Mouse (Mus musculus) adrenal gland, adult 2 months (tissue): Measurements from ENCODE around the gene Pigyl. TPM values are rescaled to one million over a fixed set of nuclear protein-coding genes. Genes with fewer than 3 reads are reported as not detected.

Experiments used
- DNase-seq: peaks from one replicate; pipeline ENCODE4 v3.0.0; 2021
- long read RNA-seq: library from polyadenylated mRNA; stranded (forward); transcript quantifications from one replicate; pipeline ENCODE4 v2.0.0, GENCODE M21; 2021
- polyA plus RNA-seq: library from polyadenylated mRNA; depleted of rRNA; stranded (reverse); fragments of >200 nt; gene quantifications from 2 replicates; pipeline ENCODE4 v1.2.3, GENCODE M21; 2012; rRNA removed
- total RNA-seq, 2 experiments: library from RNA; stranded (reverse); gene quantifications; 2 replicates each; pipeline ENCODE4 v1.2.3; 2021

The Pigyl gene
- total RNA-seq = 10 to 100 TPM; 34.8 to 65.0 TPM
- polyA plus RNA-seq = 75.3 and 79.6 TPM in 2 replicates
- long read RNA-seq, transcript Pigyl-201 (2 exons, 695 nt) = major isoform, 59 of 62 reads
- long read RNA-seq, partial matches to known transcripts = 2 of 62 reads
- long read RNA-seq, other reads (novel, unspliced or antisense) = 0 of 62 reads

DNA sequence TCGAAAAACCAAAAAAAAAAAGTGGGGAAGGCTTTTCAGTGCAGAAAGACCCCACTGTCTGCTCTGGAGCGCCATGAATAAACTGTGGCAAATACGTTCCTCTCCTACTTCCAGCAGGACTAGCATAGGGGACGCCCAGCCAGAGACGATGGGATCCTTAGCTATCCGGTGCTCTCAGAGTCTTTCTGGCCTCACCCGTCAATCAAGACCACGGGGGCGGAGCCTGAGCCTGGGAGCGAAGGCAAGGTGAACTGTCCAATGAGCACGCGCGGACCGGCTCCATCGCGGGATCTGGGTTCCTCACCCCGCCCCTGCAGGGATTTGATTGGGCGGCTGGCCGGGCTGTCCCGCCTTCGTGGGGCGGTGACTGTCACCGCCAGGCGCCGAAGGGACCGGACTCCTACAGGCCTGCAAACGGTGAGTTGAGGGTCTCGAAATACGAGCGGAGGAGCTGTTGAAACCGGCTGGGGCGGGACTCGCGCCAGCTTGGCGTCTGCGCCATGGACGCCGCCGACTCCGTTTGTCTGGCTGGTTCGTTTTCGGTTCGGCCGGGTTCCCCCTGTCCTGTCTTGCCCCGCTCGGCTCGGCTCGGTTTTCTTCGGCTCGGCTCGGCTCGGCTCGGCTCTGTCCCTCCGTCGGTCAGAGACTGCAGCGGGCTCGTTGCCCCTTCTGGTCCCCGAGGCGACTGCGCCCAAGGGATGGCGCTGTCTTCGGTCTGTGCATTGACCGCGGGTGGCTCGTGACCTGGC lies at the start of gene Pigyl:
Gene Pigyl, plus strand, starts transcription at position 350 of the 749 bp plus-strand sequence.
- DNase-seq = peak; percentile 99

DNA sequence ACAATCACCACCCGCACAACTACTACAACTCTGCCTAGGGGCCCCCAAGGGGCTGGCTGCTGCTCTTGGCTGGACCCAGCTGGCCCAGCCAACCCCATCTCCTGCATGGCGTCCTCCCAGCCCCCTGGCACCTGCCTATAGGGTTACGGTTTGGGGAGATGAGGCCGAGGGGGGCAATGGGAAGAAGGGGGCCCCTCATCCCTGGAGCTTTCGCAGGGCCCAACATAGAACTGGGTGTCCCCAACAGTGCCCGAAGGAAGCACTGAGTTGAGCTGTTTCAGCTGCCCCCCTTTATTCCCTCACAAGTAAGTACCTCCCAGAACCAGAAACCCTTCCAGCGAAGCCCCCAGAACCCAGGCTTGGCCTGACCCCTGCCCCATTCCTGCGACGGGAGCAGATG lies 48.5 kb upstream of the Pigyl start:
- DNase-seq = no peak

DNA sequence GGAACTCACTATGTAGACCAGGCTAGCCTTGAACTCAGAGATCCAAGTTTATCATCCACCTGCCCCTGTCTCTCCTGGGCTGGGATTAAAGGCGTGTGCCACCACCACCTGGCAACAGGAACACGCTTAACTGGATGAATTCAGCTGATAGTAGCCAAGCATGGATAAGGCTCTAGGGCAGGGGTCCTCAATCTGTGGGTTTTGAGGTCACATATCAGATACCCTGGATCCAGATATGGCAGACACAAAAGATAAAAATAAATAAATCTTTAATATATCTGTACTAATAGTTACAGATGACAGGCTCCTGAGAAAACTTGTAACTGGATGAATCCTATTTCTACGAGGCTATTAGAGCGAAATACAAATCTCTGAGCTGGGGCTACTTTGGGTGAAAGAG lies 41.0 kb upstream of the Pigyl start:
- DNase-seq = no peak

DNA sequence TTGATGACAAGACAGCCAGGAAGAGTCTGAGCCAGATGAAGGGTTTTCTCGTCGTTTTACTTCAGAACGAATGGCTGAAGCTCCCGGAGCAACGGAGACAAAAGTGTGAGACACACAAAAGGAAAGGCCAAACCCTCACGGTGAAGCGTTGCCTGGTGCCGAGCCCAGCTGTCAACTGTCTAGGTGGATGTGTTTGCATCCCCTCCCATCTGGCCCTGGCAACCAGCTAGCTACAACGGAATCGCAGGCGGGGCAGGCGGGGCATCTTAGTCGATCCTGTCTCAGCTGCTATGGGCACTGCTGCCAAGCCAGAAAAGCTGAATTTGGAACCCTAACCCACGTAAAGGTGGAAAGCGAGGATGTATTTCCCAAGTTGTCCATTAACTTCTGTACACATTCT lies 40.6 kb upstream of the Pigyl start:
- no peak for DNase-seq

DNA sequence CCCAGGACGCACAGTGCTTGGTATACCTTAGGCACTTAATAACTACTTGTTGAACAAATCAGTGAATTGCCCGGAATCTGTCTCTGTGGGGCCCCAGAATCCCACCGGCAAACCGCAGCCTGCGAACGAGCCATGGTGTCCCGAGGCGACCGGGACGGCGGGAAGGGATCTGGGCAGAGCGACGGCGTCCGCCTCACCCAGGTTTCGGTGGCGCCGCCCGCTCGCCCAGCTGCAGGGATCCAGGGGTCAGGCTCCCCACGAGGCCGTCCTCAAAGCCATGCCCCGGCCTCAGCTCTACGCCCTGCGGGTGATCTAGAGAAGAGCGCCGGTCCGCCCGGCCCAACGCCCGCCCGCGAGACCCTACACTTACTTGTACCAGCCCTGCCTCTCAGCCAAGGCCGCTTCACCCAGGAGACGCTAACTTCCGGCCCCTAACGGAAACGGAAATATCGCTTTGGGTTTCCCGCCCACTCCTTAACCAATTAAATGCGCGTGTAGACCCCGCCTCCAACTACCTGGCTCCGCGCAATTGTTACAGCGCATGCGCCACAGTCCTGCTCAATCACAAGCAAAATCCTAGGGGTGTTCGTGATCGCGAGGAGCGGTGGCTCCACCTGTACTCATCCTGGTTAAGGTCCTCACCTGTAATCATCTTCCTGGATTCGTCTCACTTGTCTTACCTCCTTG lies 39.8 kb upstream of the Pigyl start, which contains the start of gene Elof1:
Gene Elof1, minus strand, starts transcription at position 433 of the 687 bp plus-strand sequence.
- peak; percentile 95 for DNase-seq

DNA sequence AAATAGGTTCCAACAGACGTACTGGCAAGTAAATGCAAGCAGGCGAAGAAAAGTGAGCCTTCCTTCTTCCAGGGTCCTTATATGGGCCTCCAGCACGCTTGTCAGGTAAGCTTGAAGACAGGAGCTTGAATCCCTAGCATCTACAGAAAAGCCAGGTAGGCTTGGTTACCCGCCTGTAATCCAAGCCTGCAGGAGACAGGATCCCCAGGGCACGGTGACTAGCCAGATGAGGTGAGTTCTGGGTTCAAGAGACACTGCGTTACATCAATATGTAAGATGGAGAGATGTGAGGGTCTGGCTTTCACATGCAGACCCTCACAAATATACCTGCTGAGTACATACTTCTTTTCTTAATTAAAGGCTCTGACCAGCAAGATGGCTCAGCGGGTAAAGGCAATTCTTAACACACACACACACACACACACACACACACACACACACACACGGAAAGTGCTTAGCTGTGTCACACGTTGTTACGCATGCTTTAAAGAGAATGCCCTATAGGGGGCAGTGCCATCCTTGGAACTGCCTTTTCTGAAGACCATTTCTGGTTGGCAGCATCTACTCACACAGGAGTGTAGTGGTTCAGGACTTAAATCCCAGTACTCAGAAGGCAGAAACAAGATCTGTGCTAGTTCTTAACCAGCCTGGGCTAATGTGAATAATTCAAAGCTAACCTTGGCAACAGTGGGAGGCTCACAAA lies 38.7 kb upstream of the Pigyl start:
- DNase-seq = peak; percentile 57

DNA sequence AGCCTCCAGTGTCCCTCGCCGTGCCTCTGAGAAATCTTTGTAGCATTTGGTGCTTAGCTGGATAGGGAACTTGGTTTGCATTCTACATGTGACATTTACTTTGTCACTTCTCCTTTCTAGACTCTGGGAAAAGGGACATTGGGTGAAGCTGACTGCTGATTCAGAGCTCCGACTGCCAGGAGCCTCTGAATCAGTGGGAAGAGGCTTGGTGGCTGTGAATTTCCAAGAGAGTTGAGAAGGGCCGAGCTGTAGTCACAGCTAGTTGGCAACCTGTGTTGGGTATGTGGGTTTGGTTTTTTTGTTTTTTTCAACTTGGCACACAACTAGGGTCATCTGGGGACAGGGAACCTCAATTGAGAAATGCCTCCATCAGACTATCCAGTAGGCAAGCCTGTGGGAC lies 37.1 kb upstream of the Pigyl start:
- peak; percentile 62 for DNase-seq

DNA sequence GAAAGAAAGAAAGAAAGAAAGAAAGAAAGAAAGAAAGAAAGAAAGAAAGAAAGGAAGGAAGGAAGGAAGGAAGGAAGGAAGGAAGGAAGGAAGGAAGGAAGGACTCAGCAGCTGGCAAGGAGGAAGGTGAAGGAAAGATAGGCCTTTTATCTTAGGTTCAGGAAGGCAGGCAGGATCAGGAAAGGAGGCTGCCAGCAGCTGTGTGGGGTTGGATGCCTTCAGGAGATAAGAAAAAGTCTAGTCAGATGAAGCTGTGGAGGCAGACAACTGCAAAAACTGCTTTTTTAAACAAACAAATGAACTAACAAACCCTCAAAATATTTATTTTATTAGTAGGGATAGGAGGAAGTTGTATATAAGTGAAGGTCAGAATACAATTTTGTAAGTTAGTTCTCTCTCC lies 35.1 kb upstream of the Pigyl start:
- DNase-seq = no peak

DNA sequence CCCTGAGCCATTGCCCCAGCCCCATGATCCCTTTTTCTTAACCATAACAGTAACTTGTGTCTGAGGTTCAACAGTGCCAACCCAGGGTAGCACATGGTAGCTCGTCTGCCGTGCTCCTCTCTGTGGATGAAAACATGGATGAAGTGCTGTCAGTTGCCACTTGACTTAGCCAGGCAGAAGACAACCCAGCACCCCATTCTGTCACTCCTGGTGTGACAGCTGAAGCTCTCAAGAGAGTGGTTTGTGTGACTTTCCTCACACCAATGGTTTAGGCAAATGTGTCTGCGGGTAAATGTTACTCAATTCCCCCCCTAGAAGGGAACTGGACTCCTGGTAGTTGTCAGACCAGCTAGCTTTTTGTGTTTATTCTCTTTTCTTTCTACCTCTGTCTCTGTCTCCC lies 34.6 kb upstream of the Pigyl start:
- no peak for DNase-seq

DNA sequence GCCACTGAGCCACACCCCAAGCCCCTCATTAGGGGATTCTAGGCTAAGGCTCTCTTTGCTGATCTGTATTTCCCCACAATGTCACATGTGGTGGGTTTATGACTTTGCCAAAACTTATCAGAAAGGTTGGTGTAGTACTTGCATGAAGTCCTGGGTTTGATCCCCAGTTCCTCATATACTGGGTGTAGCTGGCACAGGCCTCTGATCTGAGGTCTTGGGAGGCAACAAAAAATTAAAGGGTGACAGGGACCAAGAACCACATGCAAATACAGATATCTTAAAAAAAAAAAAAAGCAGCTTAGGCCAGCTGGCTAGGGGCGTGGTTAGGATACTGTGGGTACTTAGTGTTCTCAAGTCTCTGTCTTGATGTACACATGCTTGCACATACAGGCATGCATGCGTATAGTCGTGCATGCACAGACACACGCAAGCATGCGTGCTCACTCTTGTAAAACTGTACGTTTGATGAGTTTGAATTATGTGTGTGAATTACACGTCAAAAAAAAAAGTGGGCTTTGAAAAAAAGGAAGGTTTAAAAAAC lies 33.5 kb upstream of the Pigyl start:
- DNase-seq = no peak

DNA sequence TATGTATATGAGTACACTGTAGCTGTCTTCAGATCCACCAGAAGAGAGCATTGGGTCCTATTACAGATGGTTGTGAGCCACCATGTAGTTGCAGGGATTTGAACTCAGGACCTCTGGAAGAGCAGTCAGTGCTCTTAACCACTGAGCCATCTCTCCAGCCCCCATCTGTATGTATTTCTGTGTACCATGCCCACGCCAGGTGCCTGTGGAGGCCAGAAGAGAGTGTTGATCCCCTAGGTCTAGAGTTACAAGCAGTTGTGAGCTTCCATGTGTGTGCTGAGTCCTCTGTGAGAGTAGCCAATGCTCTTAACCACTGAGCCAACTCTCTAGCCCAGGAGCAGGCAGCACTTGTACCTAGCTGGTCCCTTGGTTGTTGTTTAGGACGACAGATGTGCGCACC lies 32.5 kb upstream of the Pigyl start:
- no peak for DNase-seq

DNA sequence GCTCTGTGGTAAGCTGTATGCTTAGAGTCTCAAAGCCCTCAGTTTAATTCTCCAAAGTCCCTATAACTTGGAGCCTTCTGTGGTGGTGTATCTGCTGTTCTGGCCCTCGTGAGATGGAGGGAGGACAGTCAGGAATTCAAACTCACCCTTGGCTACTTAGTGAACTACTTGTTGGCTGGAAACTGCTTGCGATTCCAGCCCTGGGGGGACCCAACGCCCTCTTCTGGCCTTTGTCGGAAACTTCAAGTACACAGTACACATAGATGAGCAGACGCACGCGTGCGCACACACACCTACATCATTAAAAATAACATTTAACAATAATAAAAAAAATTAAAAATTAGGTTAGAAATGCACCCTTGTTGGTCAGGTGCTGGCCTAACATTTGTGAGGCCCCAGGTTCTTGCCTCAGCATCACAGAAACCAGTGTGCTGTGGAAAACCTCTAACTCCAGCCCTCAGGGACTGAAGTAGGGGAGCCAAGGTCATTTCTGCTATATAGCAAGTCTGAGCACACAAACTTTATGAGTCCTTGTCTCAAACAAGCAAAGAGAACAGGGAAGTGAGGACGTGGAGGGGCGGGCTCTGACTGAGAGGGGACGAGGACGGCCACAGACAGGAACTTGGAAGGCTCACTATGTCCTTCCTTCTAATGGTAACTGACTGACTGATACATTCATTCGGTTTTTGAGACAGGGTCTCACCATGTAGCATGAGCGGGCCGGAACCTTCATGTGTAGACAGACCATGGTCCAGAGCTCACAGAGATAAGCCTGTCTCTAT lies 31.2 kb upstream of the Pigyl start:
- no peak for DNase-seq

DNA sequence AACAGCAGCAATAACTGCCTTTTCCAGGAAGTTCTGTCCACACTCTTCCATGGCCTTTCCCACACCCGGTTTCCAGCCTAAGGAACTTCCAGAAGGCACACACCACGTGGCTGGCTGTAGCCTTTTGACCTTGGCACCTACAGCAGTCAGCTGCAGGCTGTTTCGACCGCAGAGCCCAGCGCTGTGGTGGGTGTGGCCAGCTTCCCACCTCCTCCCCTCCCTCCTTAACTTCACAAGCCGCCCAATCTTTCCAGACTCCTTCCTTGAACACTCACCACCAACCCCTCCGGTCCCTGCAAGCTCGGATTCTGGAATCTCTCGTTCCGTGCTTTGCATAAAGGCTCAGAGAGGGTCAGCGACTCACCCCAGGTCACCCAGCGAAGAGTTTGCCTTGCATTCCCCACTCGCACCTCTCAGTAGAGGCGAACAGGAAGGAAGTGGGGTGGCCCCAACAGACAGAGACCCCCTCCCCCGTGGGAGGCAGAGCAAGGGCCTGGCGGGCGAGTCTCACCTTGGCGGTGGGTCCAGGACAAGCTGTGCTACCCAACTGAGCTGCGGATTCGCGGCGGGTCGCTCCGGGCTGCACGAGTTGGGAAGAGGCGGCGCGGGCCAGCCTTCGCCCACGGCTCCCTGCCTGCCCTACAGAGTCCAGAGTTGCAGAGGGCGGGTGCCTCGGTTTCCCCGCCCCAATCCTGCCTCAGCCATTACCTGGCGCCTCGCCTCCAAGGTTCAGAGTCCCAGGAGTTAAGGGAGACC lies 25.2 kb upstream of the Pigyl start:
- DNase-seq = peak; percentile 69

DNA sequence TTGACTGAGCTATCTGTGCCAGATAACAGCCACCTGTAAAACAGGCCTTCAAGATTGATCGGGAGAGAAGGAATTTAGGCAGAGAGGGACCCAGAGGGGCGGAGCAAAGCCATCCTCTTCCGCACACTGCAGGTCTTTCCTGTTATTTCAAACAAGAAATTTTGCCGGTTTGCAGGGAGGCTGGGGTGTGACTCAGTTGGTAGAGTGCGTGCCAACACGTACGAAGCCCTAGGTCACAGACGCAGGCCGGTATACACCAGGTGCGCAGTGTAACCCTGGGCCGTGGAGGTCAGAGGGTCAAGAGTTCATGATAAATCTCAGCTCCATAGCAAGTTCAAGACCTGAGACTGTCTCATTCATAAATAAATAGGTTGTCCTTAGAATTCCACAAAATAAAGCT lies 24.4 kb upstream of the Pigyl start:
- no peak for DNase-seq

DNA sequence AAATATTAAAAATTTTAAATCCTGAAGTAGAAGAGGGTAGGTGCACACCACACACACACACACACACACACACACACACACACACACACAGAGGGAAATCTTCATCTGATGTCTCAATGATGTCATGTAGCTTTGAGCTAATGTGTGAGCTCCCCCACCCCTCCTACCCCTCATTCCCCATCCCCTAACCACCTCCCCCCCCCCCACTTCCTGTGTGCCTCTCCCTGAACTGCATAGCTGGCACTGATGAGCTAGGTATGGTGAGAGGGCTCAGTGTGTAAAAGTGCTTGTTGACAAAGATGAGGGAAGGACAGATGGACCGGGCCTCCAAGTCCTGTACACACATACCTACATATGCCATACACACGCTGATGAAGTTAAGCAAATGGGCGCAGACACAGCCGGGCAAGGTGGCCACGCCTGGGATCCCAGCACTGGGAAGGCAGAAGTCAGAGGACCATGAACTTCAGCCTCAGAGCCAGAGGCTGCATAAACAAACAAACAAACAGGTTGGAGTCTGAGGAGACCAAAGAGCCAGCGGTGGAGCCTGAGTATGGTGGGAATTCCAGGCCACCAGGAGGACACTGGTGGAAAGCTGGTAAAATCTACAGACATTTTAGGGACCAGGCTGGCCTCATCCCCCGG lies 22.3 kb upstream of the Pigyl start:
- DNase-seq = no peak

DNA sequence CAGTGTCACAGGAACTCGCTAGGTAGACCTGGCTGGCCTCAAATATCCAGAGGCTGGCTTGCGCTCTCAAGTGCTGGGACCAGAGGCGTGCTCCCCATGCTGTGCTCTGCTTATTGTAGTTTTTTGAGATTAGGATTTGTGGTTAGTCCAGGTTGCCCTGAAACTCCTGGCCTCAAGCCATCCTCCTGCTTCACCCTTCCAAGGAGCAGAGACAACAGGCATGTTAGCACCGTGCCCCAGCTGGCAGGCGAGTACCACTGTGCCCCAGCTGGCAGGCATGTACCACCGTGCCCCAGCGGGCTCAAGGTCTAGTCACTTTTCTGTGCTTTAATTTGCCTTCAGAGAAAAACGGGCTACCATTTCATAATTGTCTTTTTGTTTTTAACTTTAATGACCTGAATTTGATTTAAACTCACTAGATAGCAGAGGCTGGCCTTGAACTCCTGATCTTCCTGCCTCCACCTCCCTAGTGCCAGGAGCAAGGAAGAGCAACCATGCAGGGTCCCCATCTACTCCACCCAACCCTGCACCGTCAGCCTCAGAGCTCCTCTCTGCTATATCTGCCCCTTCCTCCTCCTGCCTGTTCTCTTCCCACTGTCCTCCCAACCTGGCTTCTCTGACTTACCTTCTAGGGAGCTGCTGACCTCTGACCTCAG lies 21.5 kb upstream of the Pigyl start:
- DNase-seq = peak; percentile 36

DNA sequence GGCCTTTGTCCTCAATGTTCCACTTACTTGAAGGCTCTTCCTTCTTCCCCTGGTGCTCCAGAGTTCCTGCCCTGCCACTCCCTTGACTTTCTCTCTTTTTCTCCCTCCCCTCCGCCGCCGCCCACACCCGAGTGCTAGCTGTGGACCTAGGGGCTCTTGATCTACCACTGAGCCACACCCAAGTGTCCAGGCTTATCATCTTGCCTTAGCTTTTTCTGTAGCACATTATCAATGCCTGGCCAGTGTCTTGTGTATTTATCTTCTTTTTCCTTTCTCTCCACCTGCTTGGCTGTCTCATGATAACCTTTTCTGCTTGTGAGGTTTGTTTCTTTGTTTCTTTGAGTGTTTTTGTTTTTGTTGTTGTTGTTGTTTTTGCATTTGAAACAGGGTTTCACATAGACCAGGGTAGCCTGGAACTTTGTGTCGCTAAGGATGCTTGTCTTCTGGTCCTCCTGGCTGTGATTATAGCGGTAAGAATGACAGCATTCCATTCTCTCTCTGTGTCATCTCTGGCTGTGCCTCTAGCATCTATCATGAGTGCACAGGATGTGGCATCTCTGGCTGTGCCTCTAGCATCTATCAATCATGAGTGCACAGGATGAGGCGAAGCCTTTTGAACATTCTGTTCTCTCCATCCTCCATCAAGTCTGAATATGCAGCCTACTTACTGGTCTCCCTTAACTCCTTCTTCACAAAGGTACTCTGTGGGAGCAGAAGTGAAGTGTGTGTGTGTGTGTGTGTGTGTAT lies 20.8 kb upstream of the Pigyl start, which contains the start of gene Acp5:
Gene Acp5, minus strand, starts transcription at position 68 of the 747 bp plus-strand sequence.
- no peak for DNase-seq

DNA sequence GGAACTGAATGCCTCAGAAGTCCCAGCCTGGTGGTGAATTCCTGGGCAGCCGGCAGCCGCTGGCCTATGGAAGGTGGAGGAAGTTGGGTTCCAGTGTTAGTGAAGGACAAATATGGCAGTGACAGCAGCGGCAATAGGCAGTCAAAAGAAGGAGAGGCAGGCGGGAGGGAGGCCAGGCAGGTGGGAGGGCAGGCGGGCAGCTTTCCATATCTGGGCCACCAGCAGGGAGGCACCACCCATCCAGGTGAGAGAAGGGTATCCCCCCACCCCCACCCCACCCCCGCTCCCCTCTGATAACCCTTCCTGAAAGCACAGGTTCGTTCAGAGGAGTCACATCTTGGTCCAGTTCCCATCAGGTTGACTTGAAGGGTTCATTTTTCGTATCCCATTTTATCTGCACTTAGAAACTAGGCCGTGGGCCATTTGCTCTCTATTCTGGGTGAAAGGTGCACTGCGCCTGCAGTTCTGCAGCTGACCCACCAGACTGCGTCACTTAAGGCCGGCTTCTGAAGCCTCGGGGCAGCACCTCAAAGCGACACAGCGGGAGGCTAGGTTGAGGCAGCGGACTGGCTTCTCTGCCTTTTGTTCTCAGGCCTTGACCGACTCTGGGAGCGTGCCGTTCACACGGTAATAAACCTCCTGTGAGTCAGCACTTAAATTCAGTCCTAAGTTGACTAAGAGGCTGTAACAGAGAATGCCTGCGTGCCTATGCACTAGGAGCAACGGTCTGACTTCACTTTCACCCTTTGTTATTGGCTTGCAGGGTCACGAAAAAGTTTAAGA lies 19.7 kb upstream of the Pigyl start:
- peak; percentile 76 for DNase-seq
